Comparison of ENCODE assay signal across 14 mouse cellular contexts in genomic region chr10:83896160-83896559, GRCm38 (mm10).
A peak's percentile ranks its signal among the peaks of the same experiment; 100 is the strongest.
DNase-seq lines count a peak whose midpoint lies in the region; ATAC-seq lines count a peak whose summit lies in the region.
"Had no signal": no experiment of that assay in that cellular context is flagged by ENCODE, and none has a peak within 500 bp of the region (broad histone marks: within the 10 kb centered on the region; RNA-seq: fewer than 3 reads in every experiment).

No protein-coding gene starts in this region.

- WGBS in heart, embryonic 11.5 days (ENCODE audit: insufficient replicate concordance): 54% methylated on average over 5 of the region's 5 CpGs
- 86% methylated on average over 5 of the region's 5 CpGs for WGBS in embryonic facial prominence, embryonic 10.5 days
- WGBS in heart, embryonic 12.5 days: 41% methylated on average over 5 of the region's 5 CpGs
- WGBS in limb, embryonic 12.5 days: 80% methylated on average over 5 of the region's 5 CpGs

- 0 out of 2 replicates have a peak overlapping the region, but pooled peaks have one; percentile 9 for H3K4me2 ChIP-seq in heart, embryonic 11.5 days
- H3K4me2 ChIP-seq in heart, embryonic 12.5 days: no peak overlapping the region
- H3K4me2 ChIP-seq in limb, embryonic 12.5 days: no peak overlapping the region
- H3K4me2 ChIP-seq: stomach, embryonic 15.5 days had no signal

- H3K9ac ChIP-seq in heart, embryonic 11.5 days (ENCODE audit: low read depth, low read length): no peak overlapping the region
- no peak overlapping the region for H3K9ac ChIP-seq in heart, embryonic 12.5 days
- H3K9ac ChIP-seq in limb, embryonic 12.5 days (replicated peaks): no peak overlapping the region
- H3K9ac ChIP-seq: forebrain, postnatal 0 days; stomach, embryonic 15.5 days had no signal

- DNase-seq in heart, adult 11 months: no peak
- no peak for DNase-seq in embryonic facial prominence, embryonic 10.5 days (ENCODE audit: low spot score)
- no peak for DNase-seq in gastrocnemius, postnatal 4 days (ENCODE audit: low spot score in 2 of 2)
- DNase-seq in ovary, postnatal 10 days (ENCODE audit: low spot score): no peak
- DNase-seq: kidney, adult 8-10 months; layer of hippocampus, adult 9-11 months; thymus, adult 2 months had no signal

- H3K4me3 ChIP-seq in heart, embryonic 11.5 days (ENCODE audit: low read depth, low read length): no peak overlapping the region
- H3K4me3 ChIP-seq in embryonic facial prominence, embryonic 10.5 days: no peak overlapping the region
- no peak overlapping the region for H3K4me3 ChIP-seq in heart, embryonic 12.5 days
- no peak overlapping the region for H3K4me3 ChIP-seq in limb, embryonic 12.5 days (replicated peaks)
- H3K4me3 ChIP-seq: gastrocnemius, adult 2 months; megakaryocyte, embryonic 14.5 days; stomach, embryonic 15.5 days had no signal

- H3K27ac ChIP-seq in heart, embryonic 11.5 days (ENCODE audit: low read depth, low read length): peak overlapping the region; percentile 84
- peak overlapping the region; percentile 55; the same call in 1 of the 2 replicates for H3K27ac ChIP-seq in embryonic facial prominence, embryonic 10.5 days (replicated peaks)
- peak overlapping the region; percentile 88 for H3K27ac ChIP-seq in heart, embryonic 12.5 days (ENCODE audit: poor library complexity, severe bottlenecking)
- peak overlapping the region; percentile 73 for H3K27ac ChIP-seq in limb, embryonic 12.5 days
- H3K27ac ChIP-seq: stomach, embryonic 15.5 days had no signal

- H3K4me1 ChIP-seq in heart, embryonic 11.5 days (ENCODE audit: control insufficient read depth, insufficient read depth, low read length): peaks cover 21% of the 10 kb centered on the region
- peaks cover 12% of the 10 kb centered on the region for H3K4me1 ChIP-seq in embryonic facial prominence, embryonic 10.5 days
- H3K4me1 ChIP-seq in heart, embryonic 12.5 days (replicated peaks): peaks cover 43% of the 10 kb centered on the region
- H3K4me1 ChIP-seq in limb, embryonic 12.5 days (replicated peaks): peaks cover 25% of the 10 kb centered on the region
- H3K4me1 ChIP-seq: megakaryocyte, embryonic 14.5 days had no signal

- no peaks in the 10 kb centered on the region; the same call in 1 of the 2 replicates for H3K9me3 ChIP-seq in heart, embryonic 11.5 days (replicated peaks; ENCODE audit: control insufficient read depth, low read length)
- H3K9me3 ChIP-seq in embryonic facial prominence, embryonic 10.5 days: no peaks in the 10 kb centered on the region
- H3K9me3 ChIP-seq in heart, embryonic 12.5 days (replicated peaks): no peaks in the 10 kb centered on the region; the same call in 1 of the 2 replicates
- H3K9me3 ChIP-seq in limb, embryonic 12.5 days: no peaks in the 10 kb centered on the region
- H3K9me3 ChIP-seq: megakaryocyte, embryonic 14.5 days; stomach, embryonic 15.5 days had no signal

- H3K36me3 ChIP-seq in heart, embryonic 11.5 days (ENCODE audit: control insufficient read depth, insufficient read depth, low read length): no peaks in the 10 kb centered on the region
- no peaks in the 10 kb centered on the region for H3K36me3 ChIP-seq in embryonic facial prominence, embryonic 10.5 days (replicated peaks)
- H3K36me3 ChIP-seq in heart, embryonic 12.5 days: no peaks in the 10 kb centered on the region
- no peaks in the 10 kb centered on the region for H3K36me3 ChIP-seq in limb, embryonic 12.5 days
- H3K36me3 ChIP-seq: stomach, embryonic 15.5 days had no signal

- no peak; the same call in 1 of the 2 replicates for ATAC-seq in heart, embryonic 11.5 days (replicated peaks; ENCODE audit: insufficient number of reproducible peaks, low FRiP score, low TSS enrichment)
- 0 out of 2 replicates have a peak, but pooled peaks have one; percentile 22 for ATAC-seq in heart, embryonic 12.5 days (ENCODE audit: insufficient number of reproducible peaks, low FRiP score)
- no peak for ATAC-seq in limb, embryonic 12.5 days (ENCODE audit: insufficient number of reproducible peaks, insufficient read depth, low FRiP score, low TSS enrichment, low read depth)
- ATAC-seq: forebrain, postnatal 0 days had no signal

- no peaks in the 10 kb centered on the region for H3K27me3 ChIP-seq in heart, embryonic 11.5 days (ENCODE audit: control insufficient read depth, insufficient read depth, low read length)
- no peaks in the 10 kb centered on the region for H3K27me3 ChIP-seq in embryonic facial prominence, embryonic 10.5 days (replicated peaks; ENCODE audit: low read depth, poor library complexity, severe bottlenecking)
- no peaks in the 10 kb centered on the region for H3K27me3 ChIP-seq in heart, embryonic 12.5 days (replicated peaks)
- no peaks in the 10 kb centered on the region for H3K27me3 ChIP-seq in limb, embryonic 12.5 days
- H3K27me3 ChIP-seq: stomach, embryonic 15.5 days had no signal
